Mouse (Mus musculus): ENCODE measurements around the gene Mybpc1. TPM values are rescaled to one million over a fixed set of nuclear protein-coding genes. Genes with fewer than 3 reads are reported as not detected.

Gene Mybpc1
- polyA plus RNA-seq, 1 experiment = not detected

- H3K79me3 ChIP-seq (ENCODE audit: low read depth) = no peaks in the 10 kb centered on the region
- no peaks in the 10 kb centered on the region for H3K79me2 ChIP-seq (ENCODE audit: control insufficient read depth, insufficient read depth)
- no peak for TF ChIP-seq CTCF (IDR thresholded peaks at IDR 0.05; ENCODE audit: control insufficient read depth, insufficient read depth, insufficient read length)
- no peak for TF ChIP-seq MYOD1 (IDR thresholded peaks at IDR 0.05; ENCODE audit: control insufficient read depth, insufficient read length, low read depth)
- H3K27me3 ChIP-seq (ENCODE audit: control insufficient read depth, insufficient read depth, insufficient read length) = no peaks in the 10 kb centered on the region
- no peaks in the 10 kb centered on the region for H3K36me3 ChIP-seq (ENCODE audit: control insufficient read depth, insufficient read depth)
- H3ac ChIP-seq (ENCODE audit: control insufficient read depth, insufficient read length, low read depth) = no peak overlapping the region
- H3K4me3 ChIP-seq (ENCODE audit: insufficient read depth, poor library complexity, severe bottlenecking) = no peak overlapping the region
These were observed 20.5 kb downstream of the Mybpc1 start for GRCm38 (mm10) chr10:88584469-88584868.

GRCm38 (mm10) chr10:88580786-88581185 lies 24.2 kb downstream of the Mybpc1 start:
- H3K79me3 ChIP-seq (ENCODE audit: low read depth) = no peaks in the 10 kb centered on the region
- no peaks in the 10 kb centered on the region for H3K79me2 ChIP-seq (ENCODE audit: control insufficient read depth, insufficient read depth)
- no peaks in the 10 kb centered on the region for H3K27me3 ChIP-seq (ENCODE audit: control insufficient read depth, insufficient read depth, insufficient read length)
- H3K36me3 ChIP-seq (ENCODE audit: control insufficient read depth, insufficient read depth) = no peaks in the 10 kb centered on the region
- no peak for TF ChIP-seq USF1 (IDR thresholded peaks at IDR 0.05; ENCODE audit: low read depth)
- no peak for TF ChIP-seq CEBPB (IDR thresholded peaks at IDR 0.05; ENCODE audit: low read depth)
- TF ChIP-seq CTCF (IDR thresholded peaks at IDR 0.05; ENCODE audit: control insufficient read depth, insufficient read depth, insufficient read length) = no peak
- TF ChIP-seq FOSL1 (IDR thresholded peaks at IDR 0.05; ENCODE audit: insufficient read depth, low read length, poor library complexity, severe bottlenecking) = no peak
- no peak for TF ChIP-seq MYOD1 (IDR thresholded peaks at IDR 0.05; ENCODE audit: control insufficient read depth, insufficient read length, low read depth)
- no peak for TF ChIP-seq MYOG (IDR thresholded peaks at IDR 0.05; ENCODE audit: control insufficient read depth, extremely low read depth, insufficient read length)
- no peak for TF ChIP-seq MAX (IDR thresholded peaks at IDR 0.05)
- H3ac ChIP-seq (ENCODE audit: control insufficient read depth, insufficient read length, low read depth) = no peak overlapping the region
- no peak overlapping the region for H3K4me3 ChIP-seq (ENCODE audit: insufficient read depth, poor library complexity, severe bottlenecking)

- Histone ChIP-seq H3K27me3 (ENCODE audit: control insufficient read depth, insufficient read depth, insufficient read length) (no peaks in the 10 kb centered on the region), H3K79me2 (ENCODE audit: control insufficient read depth, insufficient read depth) (no peaks in the 10 kb centered on the region), H3K4me3 (ENCODE audit: insufficient read depth, poor library complexity, severe bottlenecking) (no peak overlapping the region), H3K36me3 (ENCODE audit: control insufficient read depth, insufficient read depth) (no peaks in the 10 kb centered on the region), H3K79me3 (ENCODE audit: low read depth) (no peaks in the 10 kb centered on the region), H3ac (ENCODE audit: control insufficient read depth, insufficient read length, low read depth) (no peak overlapping the region)
- TF ChIP-seq CTCF (IDR thresholded peaks at IDR 0.05; ENCODE audit: control insufficient read depth, insufficient read depth, insufficient read length) (no peak), MYOD1 (IDR thresholded peaks at IDR 0.05; ENCODE audit: control insufficient read depth, insufficient read length, low read depth) (no peak), MYOG (IDR thresholded peaks at IDR 0.05; ENCODE audit: control insufficient read depth, extremely low read depth, insufficient read length) (no peak), FOSL1 (IDR thresholded peaks at IDR 0.05; ENCODE audit: insufficient read depth, low read length, poor library complexity, severe bottlenecking) (no peak), MAX (IDR thresholded peaks at IDR 0.05) (no peak), USF1 (IDR thresholded peaks at IDR 0.05; ENCODE audit: low read depth) (no peak), CEBPB (IDR thresholded peaks at IDR 0.05; ENCODE audit: low read depth) (no peak)
These were observed 26.3 kb downstream of the Mybpc1 start for GRCm38 (mm10) chr10:88578651-88579050.

GRCm38 (mm10) chr10:88574115-88574635 lies 30.8 kb downstream of the Mybpc1 start:
- Histone ChIP-seq H3K27me3 (ENCODE audit: control insufficient read depth, insufficient read depth, insufficient read length) (no peaks in the 10 kb centered on the region), H3K79me3 (ENCODE audit: low read depth) (no peaks in the 10 kb centered on the region), H3K79me2 (ENCODE audit: control insufficient read depth, insufficient read depth) (no peaks in the 10 kb centered on the region), H3K36me3 (ENCODE audit: control insufficient read depth, insufficient read depth) (no peaks in the 10 kb centered on the region), H3ac (ENCODE audit: control insufficient read depth, insufficient read length, low read depth) (no peak overlapping the region), H3K4me3 (ENCODE audit: insufficient read depth, poor library complexity, severe bottlenecking) (no peak overlapping the region)
- no peak for TF ChIP-seq MAX (IDR thresholded peaks at IDR 0.05)
- TF ChIP-seq USF1 (IDR thresholded peaks at IDR 0.05; ENCODE audit: low read depth) = no peak
- no peak for TF ChIP-seq FOSL1 (IDR thresholded peaks at IDR 0.05; ENCODE audit: insufficient read depth, low read length, poor library complexity, severe bottlenecking)
- TF ChIP-seq CEBPB (IDR thresholded peaks at IDR 0.05; ENCODE audit: low read depth) = no peak
- no peak for TF ChIP-seq MYOG (IDR thresholded peaks at IDR 0.05; ENCODE audit: control insufficient read depth, extremely low read depth, insufficient read length)
- TF ChIP-seq CTCF (IDR thresholded peaks at IDR 0.05; ENCODE audit: control insufficient read depth, insufficient read depth, insufficient read length) = no peak
- no peak for TF ChIP-seq MYOD1 (IDR thresholded peaks at IDR 0.05; ENCODE audit: control insufficient read depth, insufficient read length, low read depth)

GRCm38 (mm10) chr10:88572123-88572522 lies 32.8 kb downstream of the Mybpc1 start:
- Histone ChIP-seq H3K4me3 (ENCODE audit: insufficient read depth, poor library complexity, severe bottlenecking) (no peak overlapping the region), H3K36me3 (ENCODE audit: control insufficient read depth, insufficient read depth) (no peaks in the 10 kb centered on the region), H3ac (ENCODE audit: control insufficient read depth, insufficient read length, low read depth) (no peak overlapping the region), H3K27me3 (ENCODE audit: control insufficient read depth, insufficient read depth, insufficient read length) (no peaks in the 10 kb centered on the region), H3K79me3 (ENCODE audit: low read depth) (no peaks in the 10 kb centered on the region), H3K79me2 (ENCODE audit: control insufficient read depth, insufficient read depth) (no peaks in the 10 kb centered on the region)
- no peak for TF ChIP-seq MYOD1 (IDR thresholded peaks at IDR 0.05; ENCODE audit: control insufficient read depth, insufficient read length, low read depth)
- TF ChIP-seq USF1 (IDR thresholded peaks at IDR 0.05; ENCODE audit: low read depth) = no peak
- no peak for TF ChIP-seq MYOG (IDR thresholded peaks at IDR 0.05; ENCODE audit: control insufficient read depth, extremely low read depth, insufficient read length)
- no peak for TF ChIP-seq CEBPB (IDR thresholded peaks at IDR 0.05; ENCODE audit: low read depth)
- TF ChIP-seq CTCF (IDR thresholded peaks at IDR 0.05; ENCODE audit: control insufficient read depth, insufficient read depth, insufficient read length) = no peak
- TF ChIP-seq MAX (IDR thresholded peaks at IDR 0.05) = no peak
- no peak for TF ChIP-seq FOSL1 (IDR thresholded peaks at IDR 0.05; ENCODE audit: insufficient read depth, low read length, poor library complexity, severe bottlenecking)

GRCm38 (mm10) chr10:88557046-88557445 lies 47.9 kb downstream of the Mybpc1 start:
- TF ChIP-seq MYOD1 (IDR thresholded peaks at IDR 0.05; ENCODE audit: control insufficient read depth, insufficient read length, low read depth) (no peak), FOSL1 (IDR thresholded peaks at IDR 0.05; ENCODE audit: insufficient read depth, low read length, poor library complexity, severe bottlenecking) (no peak), USF1 (IDR thresholded peaks at IDR 0.05; ENCODE audit: low read depth) (no peak)

More at GRCm38 (mm10) chr10:88557046-88557445, 47.9 kb downstream of the Mybpc1 start:
- Histone ChIP-seq H3K36me3 (ENCODE audit: control insufficient read depth, insufficient read depth) (no peaks in the 10 kb centered on the region), H3K4me3 (ENCODE audit: insufficient read depth, poor library complexity, severe bottlenecking) (no peak overlapping the region), H3K79me2 (ENCODE audit: control insufficient read depth, insufficient read depth) (no peaks in the 10 kb centered on the region), H3ac (ENCODE audit: control insufficient read depth, insufficient read length, low read depth) (no peak overlapping the region), H3K27me3 (ENCODE audit: control insufficient read depth, insufficient read depth, insufficient read length) (no peaks in the 10 kb centered on the region), H3K79me3 (ENCODE audit: low read depth) (no peaks in the 10 kb centered on the region)

Data from C2C12 (cell line).